Mouse (Mus musculus): ENCODE data around the gene Btbd18. TPM values are rescaled to one million over a fixed set of nuclear protein-coding genes. Genes with fewer than 3 reads are reported as not detected.

Gene Btbd18
- polyA plus RNA-seq, 1 experiment from 2014 or later: 0.22 TPM

- peak overlapping the region; percentile 66 for H3K9ac ChIP-seq (ENCODE audit: low read depth, low read length)
- 8% methylated on average over 22 of the region's 22 CpGs for WGBS
- peaks cover 22% of the 10 kb centered on the region; the same call in 1 of the 2 replicates for H3K36me3 ChIP-seq (ENCODE audit: control insufficient read depth, insufficient read depth, low read length)
- H3K27me3 ChIP-seq (replicated peaks; ENCODE audit: control insufficient read depth, insufficient read depth, low read length): no peaks in the 10 kb centered on the region
- peak overlapping the region; percentile 86 for H3K4me3 ChIP-seq (ENCODE audit: low read depth, low read length)
- peaks cover 19% of the 10 kb centered on the region for H3K4me1 ChIP-seq (replicated peaks; ENCODE audit: control insufficient read depth, insufficient read depth, low read length)
- no peak for DNase-seq (ENCODE audit: low spot score)
- H3K27ac ChIP-seq (ENCODE audit: low read depth, low read length): 0 out of 2 replicates have a peak overlapping the region, but pooled peaks have one; percentile 36
- peak overlapping the region; percentile 70 for H3K4me2 ChIP-seq
- no peaks in the 10 kb centered on the region for H3K9me3 ChIP-seq (ENCODE audit: control insufficient read depth, low read length)
- peak; percentile 42 for ATAC-seq (replicated peaks; ENCODE audit: low FRiP score)
Observed at GRCm38 (mm10) chr2:84677270-84677967, 18.5 kb downstream of the Btbd18 start.

- no peaks in the 10 kb centered on the region for H3K9me3 ChIP-seq (ENCODE audit: control insufficient read depth, low read length)
- under 1% methylated on average over 44 of the region's 44 CpGs for WGBS
- peak; percentile 81 for DNase-seq (ENCODE audit: low spot score)
- ATAC-seq (replicated peaks; ENCODE audit: low FRiP score): peak; percentile 97
- peaks cover 18% of the 10 kb centered on the region; the same call in 1 of the 2 replicates for H3K36me3 ChIP-seq (ENCODE audit: control insufficient read depth, insufficient read depth, low read length)
- peaks cover 19% of the 10 kb centered on the region for H3K4me1 ChIP-seq (replicated peaks; ENCODE audit: control insufficient read depth, insufficient read depth, low read length)
- peak within 1 kb of the TSS; percentile 44; the same call in 1 of the 2 replicates for H3K27ac ChIP-seq (ENCODE audit: low read depth, low read length)
- peak within 1 kb of the TSS; percentile 86 for H3K4me3 ChIP-seq (ENCODE audit: low read depth, low read length)
- H3K9ac ChIP-seq (ENCODE audit: low read depth, low read length): peak within 1 kb of the TSS; percentile 78
- no peaks in the 10 kb centered on the region for H3K27me3 ChIP-seq (replicated peaks; ENCODE audit: control insufficient read depth, insufficient read depth, low read length)
- H3K4me2 ChIP-seq: peak within 1 kb of the TSS; percentile 70
Observed at GRCm38 (mm10) chr2:84677968-84678880, 19.3 kb downstream of the Btbd18 start, which contains the start of the genes Gm28635 and Med19. Gm28635 (minus strand) TSS chr2:84678041. Med19 (plus strand) TSS chr2:84678402.

- WGBS: 12% methylated on average over 8 of the region's 8 CpGs
- Histone ChIP-seq H3K27ac (ENCODE audit: low read depth, low read length) (peak within 1 kb of the TSS; percentile 44; the same call in 1 of the 2 replicates), H3K9ac (ENCODE audit: low read depth, low read length) (peak within 1 kb of the TSS; percentile 78), H3K4me3 (ENCODE audit: low read depth, low read length) (peak within 1 kb of the TSS; percentile 86), H3K9me3 (ENCODE audit: control insufficient read depth, low read length) (no peaks in the 10 kb centered on the region), H3K27me3 (replicated peaks; ENCODE audit: control insufficient read depth, insufficient read depth, low read length) (no peaks in the 10 kb centered on the region), H3K4me1 (replicated peaks; ENCODE audit: control insufficient read depth, insufficient read depth, low read length) (peaks cover 19% of the 10 kb centered on the region), H3K36me3 (ENCODE audit: control insufficient read depth, insufficient read depth, low read length) (peaks cover 14% of the 10 kb centered on the region; the same call in 1 of the 2 replicates), H3K4me2 (peak within 1 kb of the TSS; percentile 70)
- DNase-seq (ENCODE audit: low spot score) (no peak), ATAC-seq (replicated peaks; ENCODE audit: low FRiP score) (no peak)
Observed at GRCm38 (mm10) chr2:84679016-84679415, 20.1 kb downstream of the Btbd18 start, which contains the start of gene Tmx2. Tmx2 (minus strand) TSS chr2:84679140.

GRCm38 (mm10) chr2:84682605-84683183 is 23.8 kb downstream of the Btbd18 start:
- no peak for DNase-seq (ENCODE audit: low spot score)
- Histone ChIP-seq H3K4me3 (ENCODE audit: low read depth, low read length) (peak overlapping the region; percentile 22; the same call in 1 of the 2 replicates), H3K27ac (ENCODE audit: low read depth, low read length) (peak overlapping the region; percentile 90), H3K9me3 (ENCODE audit: control insufficient read depth, low read length) (no peaks in the 10 kb centered on the region), H3K9ac (ENCODE audit: low read depth, low read length) (peak overlapping the region; percentile 46; the same call in 1 of the 2 replicates), H3K27me3 (replicated peaks; ENCODE audit: control insufficient read depth, insufficient read depth, low read length) (no peaks in the 10 kb centered on the region), H3K4me2 (peak overlapping the region; percentile 60), H3K36me3 (ENCODE audit: control insufficient read depth, insufficient read depth, low read length) (peaks cover 23% of the 10 kb centered on the region), H3K4me1 (replicated peaks; ENCODE audit: control insufficient read depth, insufficient read depth, low read length) (peaks cover 7% of the 10 kb centered on the region; the same call in 1 of the 2 replicates)
- peak; percentile 63 for ATAC-seq (replicated peaks; ENCODE audit: low FRiP score)
- WGBS: 45% methylated on average over 6 of the region's 6 CpGs

DNA sequence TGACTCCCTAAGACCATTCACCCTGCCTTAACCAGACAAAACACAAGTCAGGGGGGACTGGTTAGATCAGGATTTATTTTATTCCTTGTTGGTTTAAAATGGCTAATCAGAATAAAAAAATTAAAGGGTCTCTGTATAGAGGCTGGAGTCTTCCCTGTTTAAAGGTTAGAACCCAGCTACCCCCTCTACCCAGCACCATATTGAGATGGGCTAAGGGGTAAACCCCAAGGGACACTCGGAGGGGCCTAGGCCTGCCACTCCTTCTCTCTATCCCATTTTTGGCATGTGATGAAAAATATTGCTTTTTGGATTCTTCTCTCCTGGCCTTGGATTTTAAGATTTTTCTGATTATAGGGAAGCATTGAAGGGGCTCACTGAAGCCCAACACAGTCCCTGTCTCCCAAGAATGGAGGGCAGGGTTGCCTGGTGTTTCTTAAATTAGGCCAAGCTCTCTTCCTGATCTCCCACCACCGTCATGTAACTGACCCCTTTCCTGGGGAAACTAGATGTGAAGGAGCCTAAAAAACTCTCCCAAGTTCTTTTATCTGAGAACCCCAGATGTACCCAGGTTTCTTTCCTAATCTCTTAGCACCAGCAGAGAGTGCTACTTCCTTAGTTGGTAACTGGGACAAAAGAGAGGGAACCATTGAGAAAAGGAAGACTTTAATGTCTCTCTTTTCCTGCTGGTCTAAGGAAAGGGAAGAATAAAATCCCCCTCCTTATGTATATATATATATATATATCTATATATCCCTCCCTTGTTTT is 29.4 kb downstream of the Btbd18 start:
- Histone ChIP-seq H3K9ac (ENCODE audit: low read depth, low read length) (no peak overlapping the region), H3K36me3 (ENCODE audit: control insufficient read depth, insufficient read depth, low read length) (peaks cover 45% of the 10 kb centered on the region), H3K27ac (ENCODE audit: low read depth, low read length) (no peak overlapping the region), H3K4me3 (ENCODE audit: low read depth, low read length) (no peak overlapping the region), H3K4me1 (replicated peaks; ENCODE audit: control insufficient read depth, insufficient read depth, low read length) (peaks cover 4% of the 10 kb centered on the region), H3K27me3 (replicated peaks; ENCODE audit: control insufficient read depth, insufficient read depth, low read length) (no peaks in the 10 kb centered on the region), H3K9me3 (ENCODE audit: control insufficient read depth, low read length) (no peaks in the 10 kb centered on the region), H3K4me2 (no peak overlapping the region)
- WGBS: 69% methylated on average over 2 of the region's 2 CpGs
- DNase-seq (ENCODE audit: low spot score): no peak
- ATAC-seq (replicated peaks; ENCODE audit: low FRiP score): no peak

DNA sequence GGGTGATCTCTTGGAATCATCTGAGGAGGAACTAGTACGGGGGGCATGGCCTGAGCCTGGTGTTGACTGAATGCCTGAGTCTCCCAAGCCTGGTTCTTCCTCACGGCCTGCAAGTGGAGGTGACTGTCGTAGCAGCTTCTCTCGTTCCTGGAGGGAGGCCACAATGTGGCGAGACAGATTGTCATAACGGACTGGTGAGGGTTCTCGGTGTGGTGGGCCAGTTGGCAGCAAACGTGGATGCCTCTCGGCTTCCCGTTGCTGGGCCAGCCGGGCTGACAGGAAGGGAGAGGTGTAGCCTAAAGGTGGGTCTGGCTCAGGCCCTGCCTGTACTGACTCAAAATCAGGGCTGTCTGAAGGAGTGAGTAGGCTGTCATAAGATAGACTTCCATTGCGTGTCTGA is 31.2 kb downstream of the Btbd18 start:
- Histone ChIP-seq H3K27me3 (replicated peaks; ENCODE audit: control insufficient read depth, insufficient read depth, low read length) (no peaks in the 10 kb centered on the region), H3K9ac (ENCODE audit: low read depth, low read length) (no peak overlapping the region), H3K4me1 (replicated peaks; ENCODE audit: control insufficient read depth, insufficient read depth, low read length) (peaks cover 4% of the 10 kb centered on the region; the same call in 1 of the 2 replicates), H3K4me3 (ENCODE audit: low read depth, low read length) (no peak overlapping the region), H3K9me3 (ENCODE audit: control insufficient read depth, low read length) (no peaks in the 10 kb centered on the region), H3K4me2 (no peak overlapping the region), H3K27ac (ENCODE audit: low read depth, low read length) (no peak overlapping the region), H3K36me3 (ENCODE audit: control insufficient read depth, insufficient read depth, low read length) (peaks cover 45% of the 10 kb centered on the region)
- ATAC-seq (replicated peaks; ENCODE audit: low FRiP score): no peak
- WGBS: 90% methylated on average over 12 of the region's 12 CpGs
- DNase-seq (ENCODE audit: low spot score): no peak

DNA sequence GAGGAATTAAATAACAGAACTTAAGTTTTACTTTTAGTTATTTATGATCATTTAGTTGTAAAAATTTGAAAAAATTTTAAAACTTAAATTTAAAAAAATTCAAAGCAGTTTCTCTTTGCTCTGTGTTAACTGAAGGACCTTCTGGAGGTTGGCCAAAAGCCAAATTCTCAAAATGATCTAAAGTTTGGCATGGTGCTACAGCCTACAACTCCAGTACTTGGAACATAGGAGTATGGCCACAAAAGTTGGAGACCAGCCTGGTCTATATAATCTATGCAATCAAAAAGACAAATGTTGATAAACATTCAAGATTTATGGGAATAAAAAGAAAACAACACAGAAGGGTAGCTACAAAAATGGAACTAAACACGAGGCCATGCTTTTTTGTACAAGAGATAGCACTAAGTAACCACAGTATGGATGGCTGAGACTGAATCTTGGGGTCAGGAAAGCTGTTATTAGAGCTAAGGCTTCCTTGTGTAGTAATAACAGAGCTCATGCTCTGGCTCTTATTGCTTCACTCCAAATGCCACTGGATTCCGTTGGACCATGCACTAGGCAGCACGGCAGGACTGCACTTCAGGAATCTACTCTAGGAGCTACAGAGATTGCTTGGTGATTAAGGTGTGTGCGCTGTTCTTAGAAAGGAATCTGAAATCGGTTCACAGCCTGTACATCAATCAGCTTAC is 36.3 kb downstream of the Btbd18 start:
- H3K4me1 ChIP-seq (replicated peaks; ENCODE audit: control insufficient read depth, insufficient read depth, low read length): no peaks in the 10 kb centered on the region
- H3K9me3 ChIP-seq (ENCODE audit: control insufficient read depth, low read length): no peaks in the 10 kb centered on the region
- ATAC-seq (replicated peaks; ENCODE audit: low FRiP score): no peak
- WGBS: 89% methylated on average over 5 of the region's 5 CpGs
- no peak overlapping the region for H3K4me3 ChIP-seq (ENCODE audit: low read depth, low read length)
- H3K4me2 ChIP-seq: no peak overlapping the region
- H3K27me3 ChIP-seq (replicated peaks; ENCODE audit: control insufficient read depth, insufficient read depth, low read length): no peaks in the 10 kb centered on the region
- DNase-seq (ENCODE audit: low spot score): no peak
- H3K36me3 ChIP-seq (ENCODE audit: control insufficient read depth, insufficient read depth, low read length): peaks cover 26% of the 10 kb centered on the region
- no peak overlapping the region for H3K9ac ChIP-seq (ENCODE audit: low read depth, low read length)
- H3K27ac ChIP-seq (ENCODE audit: low read depth, low read length): no peak overlapping the region
